Mouse (Mus musculus) spleen, adult 12 weeks (tissue): ENCODE data around the gene Tmem30b.
"Not testable (repeated sequence)": the region's sequence is repeated elsewhere in the genome, so short reads cannot be mapped to it uniquely, and the experiment has no call there.

Source experiments
- DNase-seq: peaks from one replicate; pipeline ENCODE4 v3.0.0; 2022; ENCODE audit warnings: low spot score

The Tmem30b gene

GRCm38 (mm10) chr12:73546086-73546711, at the start of gene Tmem30b:
TSS of gene Tmem30b (minus strand) at chr12:73546392.
- DNase-seq: no peak

GRCm38 (mm10) chr12:73595226-73595625, 49.0 kb upstream of the Tmem30b start:
- no peak for DNase-seq

GRCm38 (mm10) chr12:73594177-73594745, 48.1 kb upstream of the Tmem30b start:
- DNase-seq: no peak

GRCm38 (mm10) chr12:73593021-73593798, 47.0 kb upstream of the Tmem30b start:
- no peak for DNase-seq

- DNase-seq: no peak
These were observed 45.4 kb upstream of the Tmem30b start for GRCm38 (mm10) chr12:73591625-73592024.

- DNase-seq: no peak
These were observed 44.6 kb upstream of the Tmem30b start for GRCm38 (mm10) chr12:73590627-73591276.

GRCm38 (mm10) chr12:73587262-73587661, 41.1 kb upstream of the Tmem30b start:
- DNase-seq: no peak

GRCm38 (mm10) chr12:73585850-73586249, 39.7 kb upstream of the Tmem30b start:
- no peak for DNase-seq

- no peak for DNase-seq
These were observed 39.1 kb upstream of the Tmem30b start for GRCm38 (mm10) chr12:73585241-73585801.

GRCm38 (mm10) chr12:73584610-73585240, 38.5 kb upstream of the Tmem30b start, which contains the start of gene Prkch:
TSS of gene Prkch (plus strand) at chr12:73584796.
- peak; percentile 33 for DNase-seq

- DNase-seq: no peak
These were observed 37.8 kb upstream of the Tmem30b start for GRCm38 (mm10) chr12:73583813-73584609.

- DNase-seq: no peak
These were observed 37.1 kb upstream of the Tmem30b start for GRCm38 (mm10) chr12:73583318-73583717.

GRCm38 (mm10) chr12:73580811-73581210, 34.6 kb upstream of the Tmem30b start:
- DNase-seq: no peak

GRCm38 (mm10) chr12:73578141-73578540, 31.9 kb upstream of the Tmem30b start:
- DNase-seq: no peak

- DNase-seq: no peak
These were observed 28.4 kb upstream of the Tmem30b start for GRCm38 (mm10) chr12:73574632-73575031.

GRCm38 (mm10) chr12:73565620-73565969, 19.4 kb upstream of the Tmem30b start:
- no peak for DNase-seq

GRCm38 (mm10) chr12:73564795-73565619, 18.8 kb upstream of the Tmem30b start:
- DNase-seq: no peak

GRCm38 (mm10) chr12:73564176-73564575, 18.0 kb upstream of the Tmem30b start:
- DNase-seq: no peak

- DNase-seq: not testable (repeated sequence)
These were observed 16.9 kb upstream of the Tmem30b start for GRCm38 (mm10) chr12:73563122-73563521.

- no peak for DNase-seq
These were observed 13.9 kb upstream of the Tmem30b start for GRCm38 (mm10) chr12:73560091-73560490.
